Mouse (Mus musculus) right cerebral cortex, postnatal 36 days (tissue): ENCODE results near the gene Dexi.

Experiments
- DNase-seq, 2 experiments: peaks; one replicate each; pipeline ENCODE4 v3.0.0; 2022; ENCODE audit warnings: low spot score in 2 of 2, mixed read lengths in 1 of 2

Gene Dexi

GRCm38 (mm10) chr16:10454583-10454974 is 88.3 kb downstream of the Dexi start:
- no peak for DNase-seq

- DNase-seq = no peak
Observed at GRCm38 (mm10) chr16:10453872-10454582, 88.8 kb downstream of the Dexi start.
